Mouse (Mus musculus): Measurements from ENCODE around the gene Crtc3.

Crtc3 gene

DNA sequence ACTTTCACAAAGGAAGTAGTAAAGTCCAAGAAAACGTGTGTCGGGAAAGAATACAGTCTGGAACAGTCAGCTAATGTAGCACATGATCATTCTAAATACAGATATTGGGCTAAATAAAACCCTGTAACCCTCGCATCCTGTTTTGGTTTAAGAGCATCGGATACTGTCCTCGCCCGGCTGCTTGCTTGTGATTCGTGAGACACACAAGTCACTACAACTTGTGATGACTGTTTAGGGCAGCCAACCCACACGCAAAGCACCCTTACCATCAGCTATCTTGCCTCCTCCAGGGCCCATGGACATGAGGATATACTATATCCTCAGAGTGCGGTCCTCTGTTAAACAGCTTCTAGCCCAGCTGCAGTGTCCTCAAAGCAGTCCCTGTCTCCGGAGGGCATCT lies 50.2 kb downstream of the Crtc3 start:
- no peak for DNase-seq

DNA sequence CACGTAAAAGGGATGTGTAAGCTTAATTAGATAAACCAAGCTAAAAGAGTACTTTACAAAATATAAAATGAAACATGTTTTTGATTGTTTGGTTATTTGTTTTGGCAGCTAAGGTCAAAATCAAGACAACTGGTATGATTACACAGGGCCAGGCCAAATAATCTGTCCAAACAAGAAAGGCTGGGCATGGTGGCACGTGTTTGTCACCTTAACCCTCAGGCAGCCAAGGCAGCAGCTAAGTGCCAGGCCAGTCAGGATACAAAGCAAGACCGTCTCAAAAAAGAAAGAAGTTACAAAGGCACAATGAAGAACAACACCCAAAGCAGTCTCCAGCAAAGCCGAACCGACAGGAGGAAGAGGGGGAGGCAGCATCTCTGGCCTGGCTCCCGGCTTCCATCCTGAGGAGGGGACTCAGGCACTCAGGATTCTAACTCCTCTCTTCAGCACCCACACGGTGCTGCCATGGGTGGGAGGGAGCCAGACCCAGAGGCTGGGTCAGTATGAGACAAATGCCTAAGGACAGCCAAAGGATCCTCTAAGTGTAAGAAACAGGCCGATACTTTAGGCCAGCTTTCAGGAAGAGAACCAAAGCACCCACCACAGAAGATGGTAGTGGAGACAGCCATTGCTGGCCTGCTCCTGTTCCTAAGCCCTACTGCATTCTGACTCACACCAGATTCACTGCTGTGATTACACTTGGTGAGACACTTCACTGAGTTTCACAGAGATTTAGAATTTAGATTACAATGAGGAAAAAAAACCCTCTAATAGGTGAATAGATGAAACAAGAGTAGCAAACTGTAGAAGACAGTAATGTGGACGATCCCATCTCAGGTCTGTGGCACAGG lies 51.5 kb downstream of the Crtc3 start:
- no peak for DNase-seq

DNA sequence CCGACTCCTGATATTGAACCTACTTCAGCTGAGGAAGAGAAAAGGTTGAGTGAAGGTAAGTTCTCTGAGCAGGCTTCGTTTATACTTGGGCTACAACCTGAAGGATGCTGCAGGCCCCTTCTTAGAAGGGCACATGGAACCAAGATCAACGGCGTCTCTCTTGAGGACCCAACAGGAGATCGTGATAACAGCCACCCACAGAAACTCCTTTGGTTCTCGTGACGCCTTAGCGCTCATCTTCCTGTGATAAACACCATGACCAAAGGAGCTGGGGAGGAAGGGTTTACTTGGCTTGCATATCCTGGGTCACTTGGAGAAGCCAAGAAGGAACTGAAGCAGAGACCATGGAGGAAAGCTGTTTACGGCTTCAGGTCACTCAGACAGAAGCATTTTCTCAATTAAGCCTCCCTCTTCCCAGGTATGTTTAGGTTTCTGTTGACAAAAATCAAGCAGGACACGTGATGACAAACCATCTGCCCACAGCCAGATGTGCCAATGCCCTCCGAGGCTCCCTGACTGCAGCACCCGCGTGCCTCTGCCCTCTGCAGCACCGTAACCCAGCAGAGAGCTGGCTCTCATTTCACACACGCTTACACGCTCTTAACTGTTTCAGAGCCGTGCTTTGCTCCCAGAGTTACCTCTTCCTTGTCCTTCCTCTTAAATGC lies 52.3 kb downstream of the Crtc3 start:
- no peak for DNase-seq

DNA sequence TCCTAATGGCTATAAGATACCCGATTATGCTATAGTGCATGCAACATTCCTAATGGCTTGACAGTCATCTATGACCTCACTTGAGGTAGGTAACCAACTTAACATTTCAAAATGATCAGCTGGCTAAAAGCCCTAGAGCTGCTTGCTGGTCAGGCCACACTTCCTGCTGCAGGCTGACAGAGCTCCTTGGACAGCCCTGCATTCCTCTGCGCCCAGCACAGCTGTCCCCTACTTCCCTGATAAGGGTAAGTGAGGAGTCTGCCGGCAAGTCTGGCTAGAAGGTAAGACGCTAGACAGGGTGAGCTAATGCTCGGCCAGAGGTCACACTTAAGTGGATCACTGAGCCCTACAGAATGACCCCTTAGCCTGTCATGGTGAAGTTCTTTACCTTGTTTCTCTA lies 52.8 kb downstream of the Crtc3 start:
- no peak for DNase-seq

DNA sequence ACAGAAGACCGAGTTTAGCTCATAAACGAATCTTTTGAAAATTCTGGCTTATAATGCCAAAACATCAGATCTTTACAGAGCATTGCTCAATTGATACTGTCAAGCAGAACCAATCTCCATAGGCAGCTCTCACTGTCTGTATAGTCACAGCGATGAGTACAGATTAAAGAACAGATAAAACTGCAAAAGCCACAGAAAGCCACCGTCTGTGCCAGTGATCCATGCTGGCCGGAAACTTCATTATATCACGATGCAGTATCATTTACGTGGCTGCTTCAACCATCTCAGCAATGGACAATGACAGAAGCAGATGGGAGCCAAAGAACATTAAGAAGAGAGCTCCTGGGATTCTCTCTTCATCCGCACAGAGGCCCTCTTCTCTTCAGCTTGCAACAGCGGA lies 53.9 kb downstream of the Crtc3 start:
- DNase-seq: no peak

DNA sequence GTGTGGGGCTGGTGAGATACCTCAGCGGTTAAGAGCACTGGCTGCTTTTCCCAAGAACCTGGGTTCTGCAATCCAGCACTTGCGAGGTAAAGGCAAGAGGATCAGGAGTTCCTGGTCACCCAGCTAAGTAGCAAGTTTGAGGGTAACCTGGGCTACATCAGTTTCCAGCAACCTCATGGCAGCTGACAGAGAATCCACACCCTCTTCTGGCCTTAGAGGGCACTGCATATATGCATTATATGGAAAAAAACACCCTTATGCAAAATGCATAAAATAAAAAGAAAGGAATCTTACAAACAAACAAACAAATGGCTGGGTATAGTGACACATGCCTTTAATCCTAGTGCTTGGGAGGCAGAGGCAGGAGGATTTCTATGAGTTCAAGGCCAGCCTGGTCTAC lies 55.0 kb downstream of the Crtc3 start:
- no peak for DNase-seq

DNA sequence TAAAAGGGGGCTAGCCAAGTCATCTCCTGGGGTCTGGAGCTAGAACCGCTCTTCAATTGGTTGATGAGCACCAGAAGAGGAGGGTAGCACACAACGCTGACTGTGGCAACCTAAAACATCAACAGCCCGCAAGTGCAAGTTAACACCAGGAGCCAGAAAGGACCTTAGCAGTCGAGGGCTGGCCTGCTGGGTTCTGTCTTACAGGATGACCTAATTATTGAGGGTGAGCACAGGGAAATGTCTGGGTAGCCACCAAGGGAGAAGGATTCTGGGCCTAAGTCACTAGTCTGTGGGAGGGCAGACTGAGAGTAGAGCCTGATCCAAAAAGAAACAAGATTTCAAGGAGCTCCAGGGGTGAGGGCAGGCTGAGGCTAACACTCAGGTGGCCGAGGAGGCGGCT lies 56.7 kb downstream of the Crtc3 start:
- DNase-seq: no peak

DNA sequence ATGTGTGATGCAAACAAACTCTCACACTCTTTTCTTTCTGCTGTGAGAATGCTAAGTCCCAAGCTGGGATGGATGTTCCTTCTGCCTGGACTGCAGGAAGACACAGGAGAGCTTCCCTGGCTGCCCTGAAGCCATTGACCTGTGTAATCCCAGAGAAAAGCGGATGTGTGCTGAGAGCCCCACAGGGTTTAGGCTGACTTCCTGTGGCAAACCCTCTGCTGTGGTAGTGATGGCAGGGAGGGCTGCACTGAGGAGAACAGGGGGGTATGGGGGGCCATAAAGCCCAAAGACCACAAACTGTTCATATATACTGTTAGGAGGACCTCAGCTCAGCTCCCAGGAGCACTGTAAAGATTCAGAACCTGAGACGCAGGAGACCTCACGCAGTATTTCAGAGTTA lies 57.3 kb downstream of the Crtc3 start:
- DNase-seq: no peak

DNA sequence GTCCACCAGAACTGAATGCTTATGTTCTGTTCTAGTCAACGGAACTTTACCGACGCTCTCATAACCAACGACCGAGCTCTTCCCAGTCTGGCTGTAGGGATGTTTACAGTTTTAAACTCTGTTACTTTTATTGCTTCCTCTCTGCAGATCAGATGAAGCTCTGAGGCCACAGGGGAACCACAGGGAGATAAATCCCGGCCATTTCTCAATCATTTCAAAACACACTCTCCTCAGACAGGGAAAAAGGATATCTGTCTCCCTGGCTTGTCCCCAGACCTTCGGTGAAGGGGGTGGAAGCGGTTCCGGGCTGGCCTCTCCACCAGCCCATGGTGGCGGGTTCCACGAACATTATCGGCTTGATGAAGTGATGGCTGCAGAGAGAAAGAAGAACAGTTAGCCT lies 59.3 kb downstream of the Crtc3 start:
- peak; percentile 35 for DNase-seq

DNA sequence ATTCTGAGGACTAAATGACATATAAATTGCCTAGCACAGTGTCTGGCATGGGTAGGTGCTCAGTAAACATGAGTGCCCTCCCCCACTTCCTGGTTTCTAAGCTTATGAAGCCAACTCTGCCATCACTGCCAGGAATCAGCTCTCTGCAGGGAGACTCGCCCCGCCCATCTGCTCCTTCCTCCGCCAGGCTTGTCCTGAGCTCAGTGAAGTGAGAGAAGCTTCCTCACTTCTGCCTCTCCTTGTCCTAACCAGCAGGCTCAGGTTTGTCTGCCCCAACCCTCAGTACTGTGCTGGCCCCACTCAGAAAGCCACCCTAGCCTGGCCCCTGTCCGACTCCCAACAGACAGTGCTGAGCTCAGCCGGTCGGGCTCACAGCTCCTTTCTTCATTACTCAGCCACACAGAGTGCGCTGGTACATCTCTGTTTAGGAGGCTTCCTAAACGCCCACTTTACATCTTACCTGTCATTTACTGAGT lies 59.9 kb downstream of the Crtc3 start:
- DNase-seq: peak; percentile 66

DNA sequence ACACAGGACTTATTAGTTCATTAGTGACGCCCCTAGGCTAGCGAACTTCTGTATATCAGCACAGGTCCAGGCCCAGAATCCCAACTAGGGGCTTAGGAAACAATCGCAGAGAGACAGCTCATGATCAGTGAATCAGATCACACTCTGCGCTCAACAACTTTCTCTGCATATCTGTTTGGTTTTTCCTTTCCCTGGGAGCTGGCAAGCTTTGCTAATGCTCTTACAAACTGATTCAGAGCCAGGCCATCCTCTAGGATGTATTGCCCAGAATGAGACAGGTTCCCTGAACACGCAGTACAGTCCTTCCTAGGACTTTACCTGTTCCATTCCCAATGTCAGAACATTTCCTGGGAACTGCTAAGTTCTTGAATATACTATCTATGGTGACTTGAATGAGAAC lies 61.7 kb downstream of the Crtc3 start:
- DNase-seq: no peak

DNA sequence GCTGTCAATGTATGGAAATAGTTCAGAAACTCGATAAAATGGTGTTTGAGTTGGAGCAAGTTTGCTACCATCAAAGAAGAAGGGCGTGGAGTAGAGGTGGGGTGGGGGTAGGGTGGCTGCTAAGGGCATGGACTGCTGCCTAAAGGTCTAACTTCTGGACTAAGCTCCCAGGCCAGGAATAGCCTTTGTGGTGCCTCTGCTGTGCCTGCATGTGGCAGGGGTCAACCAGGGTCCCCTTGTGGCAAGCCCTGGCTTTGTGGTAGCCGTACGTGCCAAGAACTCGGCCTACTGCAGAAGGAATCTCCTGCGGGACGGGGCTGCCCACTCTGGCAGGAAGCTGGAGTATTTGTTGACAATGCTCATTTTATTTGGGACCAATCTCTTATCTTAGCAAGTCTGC lies 62.8 kb downstream of the Crtc3 start:
- no peak for DNase-seq

DNA sequence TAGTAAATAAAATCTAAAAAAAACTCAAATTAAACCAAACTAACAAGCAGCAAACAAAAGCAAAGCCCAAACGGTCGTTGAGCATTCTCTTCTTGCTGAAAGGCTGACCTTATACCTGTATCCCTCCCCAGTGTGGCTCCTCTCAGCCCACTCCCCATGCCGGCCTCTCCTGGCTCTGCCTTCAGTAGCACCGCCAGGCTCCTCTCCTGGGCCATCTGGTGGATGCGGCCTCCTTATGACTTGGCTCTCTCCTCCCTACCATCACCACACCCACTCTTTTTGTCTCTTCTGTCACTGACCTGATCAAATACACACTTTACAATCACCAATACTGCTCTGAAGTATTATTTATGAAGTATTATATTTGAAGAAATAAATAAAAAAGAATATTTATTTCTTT lies 65.4 kb downstream of the Crtc3 start:
- DNase-seq: no peak

DNA sequence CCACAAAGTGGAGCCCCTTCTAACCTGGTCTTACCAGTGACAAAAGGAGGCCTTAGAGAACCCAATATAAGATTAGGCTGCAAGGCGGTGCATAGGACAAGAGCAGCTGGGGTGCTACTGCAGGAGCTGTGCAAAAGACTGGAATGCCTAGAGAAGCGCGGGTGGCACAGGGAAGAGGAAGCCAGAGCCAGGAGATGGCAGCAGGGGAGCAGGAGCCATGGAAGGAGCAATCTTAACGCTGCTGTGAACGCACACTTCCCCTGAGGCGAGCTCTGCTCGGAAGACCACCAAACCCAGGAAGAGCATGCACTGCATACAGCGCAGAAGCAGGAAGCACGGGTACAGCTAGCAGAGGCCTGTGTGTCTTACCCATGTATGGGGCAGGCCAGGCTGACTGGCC lies 72.6 kb downstream of the Crtc3 start:
- DNase-seq: no peak

DNA sequence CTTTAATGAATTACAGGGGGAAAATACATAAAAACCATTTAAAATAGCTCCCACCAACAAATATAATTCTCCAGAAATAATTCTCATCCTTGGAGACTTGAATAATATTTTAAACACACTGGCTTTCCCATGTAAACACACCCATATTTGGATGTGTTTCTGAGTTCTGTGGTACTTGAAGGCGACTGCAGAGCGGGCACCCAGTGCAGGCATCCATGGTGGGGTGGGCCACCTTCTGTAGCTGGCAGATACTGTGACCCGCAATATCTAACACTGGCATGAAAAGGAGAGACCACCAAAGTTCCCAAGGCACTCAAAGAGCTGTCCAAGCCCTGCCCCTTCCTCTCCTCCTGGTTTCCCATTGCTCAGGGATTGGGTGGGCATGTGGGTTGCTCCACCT lies 74.6 kb downstream of the Crtc3 start:
- DNase-seq: no peak

DNA sequence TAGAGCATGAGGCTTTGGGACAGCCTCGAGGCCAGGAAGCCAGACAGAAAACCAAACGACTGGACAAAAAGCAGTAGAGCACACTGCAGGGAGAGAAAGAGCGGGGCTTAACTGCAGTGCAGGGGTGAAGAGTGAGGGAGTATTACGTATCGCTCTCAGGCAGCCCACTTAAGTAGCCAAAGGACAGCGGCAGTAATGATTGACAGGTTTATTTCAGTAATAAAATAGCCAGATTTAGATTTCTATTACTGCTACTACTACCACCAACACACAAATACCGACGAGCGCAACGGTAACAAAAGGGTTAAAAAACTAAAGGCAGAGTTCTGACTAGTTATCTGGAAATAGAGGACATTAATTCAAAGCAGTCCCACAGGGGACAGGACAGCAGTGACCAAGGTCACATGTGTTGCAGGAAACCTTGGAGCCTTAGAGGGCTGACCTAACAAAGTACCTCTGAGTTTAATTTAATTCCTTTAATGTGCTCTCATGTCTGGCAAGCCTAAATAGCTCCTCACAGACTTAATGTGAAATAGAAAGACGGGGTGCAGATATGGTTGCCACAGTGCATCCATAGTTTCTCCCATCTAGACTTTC lies 76.4 kb downstream of the Crtc3 start:
- no peak for DNase-seq

DNA sequence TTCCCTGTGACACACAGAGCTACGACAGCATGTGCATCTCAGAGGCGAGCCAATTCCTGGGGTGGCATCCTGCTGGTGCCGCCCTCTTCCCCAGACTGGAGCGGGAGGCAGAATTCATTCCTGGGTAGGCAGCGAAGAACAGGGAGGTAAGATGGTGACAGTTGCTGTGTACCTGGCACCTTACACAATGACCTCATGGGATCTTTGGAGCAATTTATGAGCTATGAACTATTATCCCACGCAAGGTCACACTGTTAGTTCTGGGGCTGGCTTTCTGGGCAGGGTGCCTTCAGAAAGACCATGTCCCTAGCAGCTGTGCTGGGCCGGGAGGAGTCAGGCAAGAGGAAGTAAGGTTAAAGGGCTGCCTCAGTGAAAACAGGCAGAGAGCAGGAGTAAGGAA lies 77.0 kb downstream of the Crtc3 start:
- no peak for DNase-seq

DNA sequence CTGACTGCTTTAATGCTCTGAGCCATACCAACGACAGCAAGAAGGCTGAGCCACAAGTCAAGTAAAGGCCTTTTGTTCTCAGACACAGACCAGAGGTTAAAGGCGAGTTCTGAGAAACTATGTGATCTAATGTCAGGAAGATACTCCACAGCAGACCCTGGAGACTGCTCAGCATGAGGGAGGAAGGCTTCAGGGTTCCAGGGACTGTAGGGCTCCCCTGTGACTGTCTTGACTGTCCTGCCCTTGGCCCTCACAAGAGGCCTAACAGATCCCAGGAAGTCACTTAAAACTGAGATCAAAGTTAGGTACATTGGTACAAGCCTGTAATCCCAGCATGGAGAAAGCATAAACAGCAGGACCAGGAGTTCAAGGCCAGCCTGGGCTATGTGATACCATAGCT lies 81.2 kb downstream of the Crtc3 start:
- no peak for DNase-seq

DNA sequence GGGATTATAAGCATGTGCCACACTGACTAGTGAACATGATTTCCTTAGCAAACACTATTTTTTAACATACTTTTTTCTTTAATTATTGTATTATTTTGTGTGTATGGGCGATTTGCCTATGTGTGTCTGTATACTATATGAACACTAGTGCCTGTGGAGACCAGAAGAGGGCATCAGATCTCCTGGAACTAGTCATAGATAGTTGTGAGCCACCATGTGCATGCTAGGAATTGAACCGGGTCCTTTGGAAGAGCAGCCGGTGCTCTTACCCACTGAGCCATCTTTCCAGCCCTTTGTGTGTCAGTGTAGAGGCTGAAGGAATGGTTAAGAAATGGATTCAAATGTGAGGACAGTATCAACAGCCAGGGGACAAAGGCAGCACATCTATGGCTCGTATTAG lies 82.2 kb downstream of the Crtc3 start:
- DNase-seq: no peak

DNA sequence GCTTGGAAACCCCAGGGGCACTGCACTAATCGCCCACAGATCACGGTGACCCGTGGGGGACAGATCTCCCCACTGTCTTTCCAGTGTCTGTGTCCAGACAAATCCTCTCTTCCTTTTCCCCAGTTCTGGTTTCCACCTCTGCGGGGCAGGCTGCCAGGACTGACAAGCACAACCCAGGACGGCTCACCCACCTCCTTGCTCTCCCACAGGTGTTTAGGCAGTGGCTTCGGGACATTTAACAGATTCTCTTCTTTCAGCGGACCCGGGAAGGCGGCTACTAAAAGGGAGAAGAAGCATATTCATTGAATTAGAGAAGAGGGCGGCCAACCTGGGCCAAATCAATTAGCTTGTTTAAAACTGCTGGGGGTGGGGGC lies 83.1 kb downstream of the Crtc3 start:
- no peak for DNase-seq

DNA sequence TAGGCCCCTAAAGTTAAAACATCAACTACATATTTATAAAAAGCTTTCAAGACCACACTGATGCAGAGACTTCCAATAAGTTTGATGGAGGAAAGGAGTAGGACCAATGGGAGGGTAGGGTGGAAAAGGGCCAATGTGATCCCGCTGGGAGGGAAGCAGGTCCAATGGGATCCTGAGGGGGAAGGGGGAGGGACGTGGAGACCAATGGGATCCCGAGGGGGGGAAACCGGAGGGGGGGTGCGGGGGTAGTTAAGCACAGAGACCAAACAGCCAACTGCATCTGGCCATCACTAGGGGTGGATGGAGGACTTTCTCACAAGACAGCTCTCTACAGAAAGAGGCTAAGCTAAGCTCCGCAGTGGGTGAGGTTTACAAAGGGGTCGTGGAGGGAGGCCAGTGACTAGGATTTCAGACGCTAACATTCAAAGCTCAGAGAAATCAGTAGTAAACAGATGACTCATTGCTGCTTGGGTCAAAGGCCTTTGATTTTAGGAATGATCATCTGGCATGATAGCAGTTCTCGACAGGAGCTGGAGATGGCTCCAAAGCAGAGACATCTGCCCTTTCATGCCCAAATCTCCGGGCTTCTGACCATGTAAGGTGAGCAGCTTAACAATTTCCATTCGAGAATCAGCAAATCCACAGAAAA lies 83.6 kb downstream of the Crtc3 start:
- no peak for DNase-seq

DNA sequence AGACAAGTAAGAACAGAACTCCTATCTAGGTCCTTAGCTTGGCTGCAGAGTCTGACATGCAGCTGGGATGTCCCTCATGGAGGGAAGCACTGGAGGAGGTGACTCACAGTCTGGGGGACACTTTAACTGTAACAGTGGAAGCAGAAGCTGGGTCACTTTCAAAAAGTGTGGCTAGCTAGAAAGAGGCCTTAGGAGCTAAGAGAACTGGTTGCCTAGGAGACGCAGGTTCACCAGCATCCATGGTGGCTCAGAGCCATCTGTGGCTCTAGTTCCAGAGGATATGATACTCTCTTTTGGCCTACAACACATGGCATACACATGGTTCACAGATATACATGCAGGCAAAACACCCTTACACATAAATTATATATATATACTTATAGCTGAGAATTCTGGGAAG lies 86.1 kb downstream of the Crtc3 start:
- no peak for DNase-seq

DNA sequence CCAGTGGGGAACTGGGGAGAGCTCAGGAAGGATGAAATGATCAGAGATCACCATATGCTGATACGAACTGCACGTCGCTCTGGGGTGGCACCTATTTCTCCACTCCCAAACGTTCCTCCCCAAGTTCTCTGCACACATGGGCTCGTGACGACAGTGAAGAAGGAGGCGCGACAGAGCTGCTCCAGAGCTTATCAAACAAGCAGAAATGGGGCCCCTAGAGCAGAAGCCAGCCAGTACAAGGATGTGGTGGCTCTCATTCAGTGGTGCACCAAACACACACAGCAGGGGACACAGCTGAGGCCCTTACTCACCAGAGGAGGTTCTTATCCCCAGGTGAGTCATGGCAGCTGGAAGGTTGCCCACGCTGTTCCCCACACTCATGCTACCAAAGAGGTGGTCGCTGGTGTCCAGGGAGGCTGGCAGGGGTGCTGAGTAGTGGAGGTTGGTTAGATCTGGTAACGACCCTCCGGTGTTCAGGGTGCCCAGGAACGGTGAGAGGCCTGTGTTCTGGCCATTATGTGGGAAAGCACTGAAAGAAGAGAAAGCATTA lies 90.2 kb downstream of the Crtc3 start:
- DNase-seq: peak; percentile 46

Measured in liver (tissue).